Mouse (Mus musculus) heart, adult 2 months (tissue): ENCODE measurements at regions not wholly inside any gene's neighbourhood (a gene's known extent, or its start where the extent isn't known, plus 50 kb on each side); places are given as distances from the start of the nearest gene placed in this dataset.

ENCODE experiments used
- DNase-seq, 2 experiments: peaks; one replicate each; pipeline ENCODE4 v3.0.0; 2021
- H3K27ac ChIP-seq: fragments of 200-600 bp; 2 replicates; pipeline ENCODE4 v1.8.1; 2022
- H3K27me3 ChIP-seq: fragments of 200-500 bp; 2 replicates; pipeline ENCODE4 v1.6.1; 2012; ENCODE audit warnings: mild to moderate bottlenecking, low read length, inconsistent platforms, mixed read lengths; ENCODE audit not compliant: control insufficient read depth, insufficient read depth
- H3K36me3 ChIP-seq: fragments of 200-500 bp; 2 replicates; pipeline ENCODE4 v1.6.1; 2012; ENCODE audit warnings: low read length, inconsistent platforms; ENCODE audit not compliant: control insufficient read depth, insufficient read depth
- H3K4me1 ChIP-seq: fragments of 200-500 bp; 2 replicates; pipeline ENCODE4 v1.6.1; 2011; ENCODE audit warnings: low read length; ENCODE audit not compliant: control insufficient read depth, insufficient read depth
- H3K4me3 ChIP-seq: fragments of 200-600 bp; 2 replicates; pipeline ENCODE4 v1.8.1; 2022
- H3K79me2 ChIP-seq: fragments of 200-500 bp; replicated peaks from 2 replicates; pipeline ENCODE4 v1.6.1; 2012; ENCODE audit warnings: mild to moderate bottlenecking, inconsistent platforms, low read length, moderate library complexity, mixed read lengths; ENCODE audit not compliant: control insufficient read depth, insufficient read depth
- H3K9ac ChIP-seq: fragments of 200-500 bp; 2 replicates; pipeline ENCODE4 v1.6.1; 2012; ENCODE audit warnings: low read depth, mild to moderate bottlenecking, control low read depth, inconsistent platforms, low read length, mixed read lengths
- CTCF ChIP-seq: fragments of 200-600 bp; IDR thresholded peaks from 2 replicates; pipeline ENCODE4 v1.8.1; 2022; ENCODE audit warnings: antibody characterized with exemption, mild to moderate bottlenecking, moderate library complexity
- EP300 ChIP-seq: fragments of 200-500 bp; IDR thresholded peaks from 2 replicates; pipeline ENCODE4 v1.6.1; 2011; ENCODE audit warnings: low read depth, low read length, control low read depth; ENCODE audit not compliant: insufficient read depth
- POLR2A ChIP-seq: fragments of 200-500 bp; IDR thresholded peaks from 2 replicates; pipeline ENCODE4 v1.6.1; 2011; ENCODE audit warnings: mild to moderate bottlenecking, low read depth, low read length, control low read depth; ENCODE audit not compliant: insufficient read depth
- intact Hi-C: fragments of 180-260 bp; cut with DNase I; formaldehyde crosslinking; loops from one replicate; pipeline ENCODE4 v1.15.1; 2025

GRCm38 (mm10) chr12:60584846-60585245 is 938.1 kb upstream of the Lrfn5 start:
- intact Hi-C loops = no loop called here
- no peak for DNase-seq
- Histone ChIP-seq H3K4me3 (no peak overlapping the region), H3K27me3 (no peaks in the 10 kb centered on the region), H3K36me3 (no peaks in the 10 kb centered on the region), H3K27ac (no peak overlapping the region), H3K9ac (no peak overlapping the region), H3K79me2 (no peaks in the 10 kb centered on the region), H3K4me1 (no peaks in the 10 kb centered on the region)
- TF ChIP-seq CTCF (0 out of 2 replicates have a peak, but pooled peaks have one; percentile 7), POLR2A (no peak), EP300 (no peak)
